Mouse (Mus musculus): ENCODE measurements around the gene Mplkip. TPM values are rescaled to one million over a fixed set of nuclear protein-coding genes. Genes with fewer than 3 reads are reported as not detected.

The Mplkip gene
- 10 to 100 TPM; 15.1 to 16.4 TPM for total RNA-seq (2021)
- long read RNA-seq, experiment 1, full-length matches to known transcripts = 18 of 18 reads
- long read RNA-seq, experiment 1, partial matches to known transcripts = 0 of 18 reads
- long read RNA-seq, experiment 1, other reads (novel, unspliced or antisense) = 0 of 18 reads
- long read RNA-seq, experiment 2, full-length matches to known transcripts = 9 of 9 reads
- long read RNA-seq, experiment 2, partial matches to known transcripts = 0 of 9 reads
- long read RNA-seq, experiment 2, other reads (novel, unspliced or antisense) = 0 of 9 reads

GRCm38 (mm10) chr13:17694911-17695699, at the start of gene Mplkip, which contains the start of gene Sugct:
Gene Mplkip (plus strand): TSS chr13:17695192.
Gene Sugct (minus strand): TSS chr13:17695553.
- peak; percentile 100 for DNase-seq (ENCODE audit: low spot score in 2 of 2)

GRCm38 (mm10) chr13:17667380-17667779, 27.6 kb upstream of the Mplkip start:
- no peak for DNase-seq (ENCODE audit: low spot score in 2 of 2)

- no peak for DNase-seq (ENCODE audit: low spot score in 2 of 2)
Measured at GRCm38 (mm10) chr13:17671122-17671521, 23.9 kb upstream of the Mplkip start.

- no peak for DNase-seq (ENCODE audit: low spot score in 2 of 2)
Measured at GRCm38 (mm10) chr13:17689461-17689860, 5.5 kb upstream of the Mplkip start.

- DNase-seq (ENCODE audit: low spot score in 2 of 2) = no peak
Measured at GRCm38 (mm10) chr13:17690686-17691085, 4.3 kb upstream of the Mplkip start.

GRCm38 (mm10) chr13:17691436-17691835, 3.6 kb upstream of the Mplkip start:
- no peak for DNase-seq (ENCODE audit: low spot score in 2 of 2)

- no peak for DNase-seq (ENCODE audit: low spot score in 2 of 2)
Measured at GRCm38 (mm10) chr13:17693816-17694215, 1.2 kb upstream of the Mplkip start.

- DNase-seq (ENCODE audit: low spot score in 2 of 2) = no peak
Measured at GRCm38 (mm10) chr13:17694414-17694813, 578 bp upstream of the Mplkip start.

- DNase-seq (ENCODE audit: low spot score in 2 of 2) = no peak
Measured at GRCm38 (mm10) chr13:17695898-17696580, 1.0 kb downstream of the Mplkip start.

- DNase-seq (ENCODE audit: low spot score in 2 of 2) = no peak
Measured at GRCm38 (mm10) chr13:17700090-17700715, 5.2 kb downstream of the Mplkip start.

- no peak for DNase-seq (ENCODE audit: low spot score in 2 of 2)
Measured at GRCm38 (mm10) chr13:17701322-17701721, 6.3 kb downstream of the Mplkip start.

- no peak for DNase-seq (ENCODE audit: low spot score in 2 of 2)
Measured at GRCm38 (mm10) chr13:17702311-17702710, 7.3 kb downstream of the Mplkip start.

- no peak for DNase-seq (ENCODE audit: low spot score in 2 of 2)
Measured at GRCm38 (mm10) chr13:17705188-17705826, 10.3 kb downstream of the Mplkip start.

GRCm38 (mm10) chr13:17708784-17709311, 13.9 kb downstream of the Mplkip start:
- DNase-seq (ENCODE audit: low spot score in 2 of 2) = no peak

GRCm38 (mm10) chr13:17717357-17717756, 22.4 kb downstream of the Mplkip start:
- DNase-seq (ENCODE audit: low spot score in 2 of 2) = no peak

GRCm38 (mm10) chr13:17727922-17728321, 32.9 kb downstream of the Mplkip start:
- no peak for DNase-seq (ENCODE audit: low spot score in 2 of 2)

- DNase-seq (ENCODE audit: low spot score in 2 of 2) = no peak
Measured at GRCm38 (mm10) chr13:17728798-17729197, 33.8 kb downstream of the Mplkip start.
